Mouse (Mus musculus) cerebellum, postnatal 25 days (tissue): ENCODE measurements around the gene Kcnk2.

Experiments used
- DNase-seq, 2 experiments: peaks; one replicate each; pipeline ENCODE4 v3.0.0; 2021; ENCODE audit warnings: mixed read lengths in 2 of 2

Kcnk2 gene

DNA sequence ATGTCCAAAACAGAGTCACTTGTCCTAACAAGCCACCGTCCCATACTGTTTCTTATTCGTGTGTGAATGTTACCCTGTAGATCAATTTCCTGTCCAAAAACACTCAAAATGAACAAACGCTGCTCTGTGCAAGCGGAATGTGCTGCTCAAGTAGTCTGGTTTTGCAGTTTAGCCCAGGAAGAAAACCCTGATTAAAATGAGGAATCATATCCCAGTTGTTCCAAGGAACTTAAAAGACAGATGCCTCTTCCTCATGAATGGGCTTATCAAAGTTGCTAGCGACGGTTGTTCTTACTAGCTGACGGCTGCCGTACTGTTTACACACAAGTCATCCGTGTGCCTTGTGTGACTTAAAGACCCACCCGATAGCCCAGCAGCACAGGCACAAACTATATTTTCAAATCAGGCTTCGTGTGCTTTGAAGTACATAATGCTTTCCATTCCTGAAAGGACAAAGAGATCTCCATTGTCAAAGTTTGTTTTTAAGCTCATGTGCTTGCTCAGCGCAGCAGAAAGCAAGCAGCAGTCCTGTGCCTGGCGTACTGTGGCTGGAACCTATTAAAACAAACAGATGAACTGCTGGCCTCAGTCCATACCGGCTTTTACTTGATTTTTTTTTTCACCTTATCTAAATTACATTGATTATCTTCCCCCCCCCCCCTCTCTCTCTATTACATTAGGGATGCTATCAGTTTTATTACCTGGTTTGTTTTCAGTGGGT is at the start of gene Kcnk2:
Kcnk2 (minus strand) TSS at position 51 of the 721 bp plus-strand sequence.
- no peak for DNase-seq

DNA sequence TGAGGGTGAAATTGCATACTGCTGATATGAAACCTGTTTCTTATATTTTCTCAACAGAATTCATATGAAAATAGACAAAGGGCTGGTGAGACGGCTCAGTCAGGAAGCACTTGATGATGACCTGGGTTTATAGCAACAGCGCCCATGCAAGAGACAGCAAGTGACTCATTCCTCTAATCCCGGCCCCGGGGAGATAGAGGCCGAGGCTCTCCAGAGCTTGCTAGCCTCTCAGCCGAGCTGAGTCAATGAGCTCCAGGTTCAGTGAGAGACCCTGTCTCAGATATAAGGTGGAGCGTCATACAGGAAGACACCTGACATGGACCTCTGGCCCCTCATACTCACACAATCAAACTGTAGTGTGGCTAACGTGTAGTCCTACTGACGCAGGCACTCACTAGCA is 38.7 kb upstream of the Kcnk2 start:
- no peak for DNase-seq

GRCm38 (mm10) chr1:189437126-189437525 is 35.1 kb upstream of the Kcnk2 start:
- no peak for DNase-seq

- DNase-seq, result no peak
These were observed 33.4 kb upstream of the Kcnk2 start for GRCm38 (mm10) chr1:189435452-189435851.

DNA sequence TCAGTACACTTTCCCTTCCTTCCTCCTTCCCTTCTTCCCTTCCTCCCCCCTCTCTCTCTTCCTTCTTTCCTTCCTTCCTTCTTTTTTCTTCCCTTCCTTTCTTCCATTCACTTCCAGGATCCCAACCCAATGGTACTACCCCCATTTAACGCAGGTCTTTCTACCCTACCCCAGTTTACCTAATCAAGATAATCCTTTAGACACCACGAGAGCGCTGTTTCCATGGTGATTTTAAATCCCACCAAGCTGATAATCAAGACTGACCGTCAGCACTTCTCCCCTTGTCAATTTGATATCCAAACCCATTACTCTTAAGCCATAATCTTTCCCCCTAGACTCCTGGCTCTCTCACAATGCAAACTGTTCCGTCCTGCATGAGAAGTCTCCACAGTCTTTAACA is 29.4 kb upstream of the Kcnk2 start:
- no peak for DNase-seq

GRCm38 (mm10) chr1:189430534-189430933 is 28.5 kb upstream of the Kcnk2 start:
- DNase-seq, result no peak

DNA sequence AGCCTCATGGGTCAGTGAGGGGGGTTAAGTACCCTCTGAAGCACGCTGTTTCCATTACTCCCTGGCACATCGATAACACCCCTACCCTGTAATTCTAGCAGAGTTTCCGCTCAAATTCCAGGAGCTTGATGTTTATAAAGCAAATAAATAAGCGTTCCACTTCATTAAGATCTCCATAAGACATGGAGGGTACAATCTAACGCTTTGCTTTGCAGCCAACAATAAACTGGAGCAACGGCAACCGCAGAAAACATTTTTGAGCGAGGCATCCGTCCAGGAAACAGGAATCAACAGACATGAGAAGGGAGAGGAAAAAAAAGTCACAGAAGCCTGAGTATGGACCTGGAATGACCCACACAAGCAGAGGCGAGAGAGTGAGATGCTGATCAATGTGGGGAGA is 27.5 kb upstream of the Kcnk2 start:
- DNase-seq, result no peak

- no peak for DNase-seq
These were observed 24.2 kb upstream of the Kcnk2 start for GRCm38 (mm10) chr1:189426252-189426651.

DNA sequence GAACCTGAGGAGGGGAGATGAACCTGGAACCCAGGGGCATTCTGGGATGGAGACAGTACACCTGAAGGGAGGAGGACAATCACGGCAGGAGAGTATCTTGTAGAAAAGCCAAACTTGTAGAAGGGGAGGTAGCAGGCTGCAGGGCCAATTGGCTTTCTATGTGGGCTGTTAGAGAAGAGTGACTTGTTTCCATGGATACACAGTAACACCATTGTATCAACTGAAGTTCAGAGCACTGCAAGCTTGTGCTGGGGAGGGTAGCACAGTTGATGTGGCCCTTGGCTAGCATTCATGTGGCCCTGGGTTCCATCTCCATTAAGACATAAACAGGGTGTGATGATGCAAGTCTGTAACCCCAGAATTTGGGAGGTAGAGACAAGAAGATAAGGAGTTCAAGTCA is 17.8 kb upstream of the Kcnk2 start:
- no peak for DNase-seq

GRCm38 (mm10) chr1:189409906-189410305 is 7.8 kb upstream of the Kcnk2 start:
- DNase-seq, result no peak

- no peak for DNase-seq
These were observed 3.1 kb upstream of the Kcnk2 start for GRCm38 (mm10) chr1:189405221-189405620.

DNA sequence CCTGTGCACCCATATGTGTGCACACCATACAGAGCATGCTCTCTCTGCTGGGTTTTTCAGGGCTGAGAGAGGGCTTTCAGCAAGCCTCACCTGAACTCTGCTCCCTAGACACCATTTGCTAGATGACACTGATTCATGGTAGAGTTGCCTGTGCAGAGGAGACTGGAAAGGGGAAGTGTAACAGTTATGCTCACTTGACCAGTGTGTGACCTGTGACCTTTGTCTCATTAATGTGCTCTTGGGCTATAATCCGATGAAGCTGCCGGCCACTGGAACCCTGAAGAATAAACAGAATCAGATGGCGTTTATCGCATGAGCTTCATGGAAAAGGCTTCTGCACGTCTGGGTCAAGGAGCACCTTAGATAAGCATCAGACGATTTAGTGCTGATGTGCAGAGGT is 1.5 kb upstream of the Kcnk2 start:
- DNase-seq, result no peak

- DNase-seq, result no peak
These were observed 1.1 kb upstream of the Kcnk2 start for GRCm38 (mm10) chr1:189403139-189403538.

DNA sequence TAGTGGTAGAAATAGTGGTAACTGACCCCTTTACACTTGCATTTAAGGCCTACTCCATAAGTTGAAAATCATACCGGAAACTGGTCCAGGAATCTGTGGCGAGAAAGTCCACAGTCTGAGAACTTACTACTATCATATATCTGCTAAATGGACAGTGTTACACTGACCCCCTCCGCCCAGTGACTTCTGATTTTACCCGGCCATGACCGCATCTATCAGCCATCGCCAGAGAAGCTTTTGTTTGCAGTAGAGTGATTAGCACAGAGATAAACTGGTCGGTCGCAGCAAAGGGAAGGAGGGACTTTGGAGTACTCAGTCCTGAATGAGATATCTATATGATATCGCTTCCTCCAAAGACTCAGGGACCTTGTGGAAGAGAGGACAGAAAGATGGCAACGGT is 15.2 kb downstream of the Kcnk2 start:
- no peak for DNase-seq

GRCm38 (mm10) chr1:189386141-189386540 is 15.9 kb downstream of the Kcnk2 start:
- no peak for DNase-seq

DNA sequence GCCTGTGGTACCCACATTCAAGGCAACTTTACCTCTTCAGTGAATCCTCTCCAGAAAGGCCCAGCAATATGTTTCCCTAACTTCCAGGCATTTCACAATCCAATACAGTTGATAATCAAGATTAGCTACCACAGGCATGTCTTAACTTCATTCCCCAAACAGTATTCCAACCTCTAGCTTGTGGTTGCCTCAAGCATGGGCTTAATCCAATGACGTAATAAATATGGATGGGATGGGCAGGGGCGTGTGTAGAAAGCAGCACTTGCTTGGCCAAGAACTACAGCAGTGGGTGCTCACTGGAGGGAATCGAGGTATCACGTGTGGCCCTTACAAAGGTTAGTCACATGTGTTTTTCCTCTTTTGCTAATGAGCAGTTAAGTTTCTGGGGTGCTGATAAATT is 34.4 kb downstream of the Kcnk2 start:
- DNase-seq, result no peak

DNA sequence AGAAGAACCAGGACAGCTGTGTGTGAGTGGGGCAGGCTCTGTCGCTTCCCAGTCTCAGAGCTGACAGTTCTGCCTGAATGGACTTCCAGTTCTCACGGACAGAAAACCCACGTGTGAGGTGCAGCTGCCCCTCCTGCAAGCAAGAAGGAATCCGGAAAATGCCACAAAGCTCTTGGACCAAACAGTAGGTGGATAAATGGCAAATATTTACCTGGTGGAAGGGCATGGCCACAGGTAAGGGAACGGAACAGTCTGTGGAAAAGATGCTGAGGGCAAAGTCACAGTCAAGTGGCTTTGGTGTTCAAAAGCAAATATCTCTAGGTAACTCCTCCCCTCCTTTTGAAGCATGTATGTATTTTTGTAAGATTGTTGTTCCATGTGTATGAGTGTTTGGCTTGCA is 37.9 kb downstream of the Kcnk2 start:
- DNase-seq, result no peak

DNA sequence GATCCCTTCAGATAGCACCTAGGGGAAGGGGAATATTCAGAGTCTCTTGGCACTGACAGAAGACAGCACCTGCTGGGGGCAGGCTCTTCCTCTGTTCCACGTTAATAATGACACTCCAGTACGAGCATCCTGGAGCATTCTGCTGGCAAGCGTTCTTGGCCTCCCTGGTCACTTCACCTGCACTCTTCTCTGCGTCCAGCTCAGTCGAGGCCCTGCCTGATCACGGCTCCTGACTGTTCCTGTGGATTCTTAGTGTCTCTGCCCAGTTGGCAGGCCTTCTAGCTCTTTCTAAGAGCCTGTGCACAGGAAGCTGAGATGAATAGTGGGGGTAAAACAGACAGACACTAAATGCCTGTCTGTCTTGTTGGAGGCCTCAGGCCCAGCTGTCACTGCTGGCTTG is 39.5 kb downstream of the Kcnk2 start:
- peak; percentile 62 to 72 for DNase-seq

- no peak for DNase-seq
These were observed 42.4 kb downstream of the Kcnk2 start for GRCm38 (mm10) chr1:189359699-189360098.

GRCm38 (mm10) chr1:189353887-189354286 is 48.2 kb downstream of the Kcnk2 start:
- DNase-seq, result no peak

GRCm38 (mm10) chr1:189351804-189352203 is 50.3 kb downstream of the Kcnk2 start:
- no peak for DNase-seq

DNA sequence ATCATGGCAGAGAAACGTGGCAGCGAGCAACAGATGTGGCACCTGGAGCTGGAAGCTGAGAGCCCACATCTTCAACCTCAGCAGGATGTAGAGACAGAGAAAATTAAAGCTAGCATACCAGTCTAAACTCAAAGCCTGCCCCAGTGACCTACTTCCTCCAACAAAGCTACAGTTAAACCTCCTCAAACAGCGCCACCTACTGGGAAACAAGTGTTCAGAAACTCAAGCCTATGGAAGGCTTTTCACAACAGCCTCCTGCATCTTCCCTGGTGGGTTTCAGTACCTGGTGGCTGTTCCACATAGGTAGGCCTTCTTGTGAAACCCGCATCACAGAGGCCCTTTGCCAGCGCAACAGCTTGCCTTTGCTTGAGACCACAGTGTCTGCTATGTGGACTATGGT is 52.9 kb downstream of the Kcnk2 start:
- DNase-seq, result peak in 1 of 2 experiments; percentile 13

DNA sequence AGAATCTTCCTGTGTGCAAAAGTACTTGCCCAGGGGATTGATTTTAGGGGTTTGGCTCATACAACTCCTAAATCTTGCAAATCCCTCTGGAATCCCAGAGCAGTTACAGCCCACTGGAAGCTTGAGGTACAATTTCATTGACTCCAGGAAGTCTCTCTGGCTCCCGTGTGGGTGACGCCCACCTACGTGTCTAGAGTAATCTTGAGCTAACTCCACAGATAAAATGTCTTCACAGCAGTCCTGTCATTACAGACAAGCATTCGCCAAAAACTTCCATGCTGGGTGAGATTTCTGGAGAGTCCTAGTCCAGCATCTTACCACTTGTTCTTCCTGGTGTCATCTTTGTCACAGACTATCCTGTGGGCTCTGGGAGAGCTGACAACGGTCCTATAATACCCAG is 56.9 kb downstream of the Kcnk2 start:
- no peak for DNase-seq

- peak; percentile 60 to 69 for DNase-seq
These were observed 58.5 kb downstream of the Kcnk2 start for GRCm38 (mm10) chr1:189343301-189344251.
